Mouse (Mus musculus) megakaryocyte-erythroid progenitor cell, adult 5-6 weeks (primary cell): ENCODE results near the gene Trappc2l. TPM values are rescaled to one million over a fixed set of nuclear protein-coding genes. Genes with fewer than 3 reads are reported as not detected.

ENCODE experiments used
- ATAC-seq: replicated peaks from 2 replicates; pipeline ENCODE4 v1.8.0; 2016; ENCODE audit warnings: mild to moderate bottlenecking, inconsistent platforms; ENCODE audit not compliant: severe bottlenecking, poor library complexity, low FRiP score, low TSS enrichment
- total RNA-seq, 2 experiments: library from RNA; stranded (forward) in 1 of 2; stranded (reverse) in 1 of 2; fragments of 200-1000, 215-1000 nt in 1 of 2; fragments of >200 nt in 1 of 2; fragmentation: Nextera tagmentation in 1 of 2; gene quantifications; 2 replicates each; pipeline ENCODE4 v1.2.3; 2014 to 2017

Trappc2l gene
- total RNA-seq, 2 experiments from 2014 or later = 19.6 to 27.7 TPM

DNA sequence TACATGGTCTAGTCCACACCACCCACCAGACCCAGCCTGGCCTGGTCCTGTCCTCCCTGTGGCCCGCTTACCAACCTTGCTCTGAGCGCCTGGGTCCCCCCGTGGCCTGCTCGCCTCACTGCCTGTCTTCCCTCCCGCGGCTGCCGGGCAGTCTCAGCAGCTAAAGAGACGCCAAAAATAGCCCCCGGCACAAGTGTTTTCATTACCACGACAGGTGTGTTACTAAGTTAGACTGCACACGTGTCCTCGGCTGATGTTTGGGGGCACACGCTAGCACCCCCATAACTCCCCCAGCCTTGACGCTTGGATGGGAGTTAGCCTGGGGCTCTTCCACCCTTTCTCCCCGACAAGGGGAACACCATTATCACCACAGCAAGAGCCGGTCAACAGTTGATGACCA is 34.9 kb downstream of the Trappc2l start:
- no peak for ATAC-seq

- no peak for ATAC-seq
Observed at GRCm38 (mm10) chr8:122648192-122648970, 36.9 kb downstream of the Trappc2l start.

GRCm38 (mm10) chr8:122651326-122651921 is 40.0 kb downstream of the Trappc2l start:
- no peak for ATAC-seq

DNA sequence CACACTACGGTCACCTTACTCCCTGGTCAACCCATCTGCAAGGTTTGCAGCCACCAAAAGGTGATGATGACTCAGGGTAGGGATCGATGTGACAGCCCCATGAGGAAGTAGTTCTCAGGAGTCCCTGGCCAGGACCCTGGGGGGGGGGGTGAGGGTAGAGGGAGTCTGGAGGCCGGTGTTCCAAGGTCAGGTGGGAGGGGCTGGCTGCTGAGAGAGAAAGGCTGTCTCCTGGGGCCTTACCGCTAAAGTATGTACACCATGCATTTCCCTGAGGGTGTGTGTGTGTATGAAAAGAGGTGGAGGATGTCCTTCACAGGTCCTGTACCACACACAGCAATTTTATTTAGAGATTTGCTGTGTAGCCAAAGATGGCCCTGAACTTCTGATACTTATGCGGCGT is 41.2 kb downstream of the Trappc2l start:
- ATAC-seq = no peak

GRCm38 (mm10) chr8:122654768-122655167 is 43.3 kb downstream of the Trappc2l start:
- no peak for ATAC-seq

- peak; percentile 77 for ATAC-seq
Observed at GRCm38 (mm10) chr8:122656056-122656999, 44.9 kb downstream of the Trappc2l start.

DNA sequence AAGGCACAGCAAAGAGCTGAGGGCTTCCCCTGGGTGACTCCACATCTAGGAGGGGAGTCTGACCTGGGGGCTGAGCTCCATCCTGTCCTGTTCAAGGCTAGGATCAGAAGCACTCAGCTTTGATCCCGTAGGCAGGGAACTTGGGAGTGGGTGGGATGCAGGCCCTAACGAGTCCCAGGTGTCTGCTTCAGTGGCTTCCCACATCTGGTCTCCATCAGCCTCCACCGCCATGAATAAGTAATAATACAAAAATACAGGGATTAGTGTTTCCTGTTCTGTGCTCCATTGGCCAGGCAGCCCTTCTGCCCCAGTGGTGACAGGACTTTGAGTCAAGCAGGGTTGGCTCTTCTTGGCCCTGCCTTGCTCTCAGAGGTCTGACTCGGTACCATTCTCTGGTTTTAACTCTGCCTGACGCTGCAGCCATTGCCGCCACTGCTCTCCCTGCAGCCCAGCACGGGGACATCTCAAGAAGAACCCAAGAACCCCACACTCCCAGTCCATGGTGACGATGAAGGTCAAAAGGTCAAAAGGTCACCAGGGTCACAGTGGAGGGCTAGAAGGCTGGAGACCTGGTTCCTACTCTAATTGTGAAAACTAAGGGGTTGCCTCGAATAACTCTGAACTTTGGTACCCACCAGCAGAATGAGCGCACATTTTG is 46.8 kb downstream of the Trappc2l start:
- ATAC-seq = no peak

GRCm38 (mm10) chr8:122658807-122659160 is 47.3 kb downstream of the Trappc2l start:
- no peak for ATAC-seq

GRCm38 (mm10) chr8:122660022-122660421 is 48.6 kb downstream of the Trappc2l start:
- no peak for ATAC-seq

DNA sequence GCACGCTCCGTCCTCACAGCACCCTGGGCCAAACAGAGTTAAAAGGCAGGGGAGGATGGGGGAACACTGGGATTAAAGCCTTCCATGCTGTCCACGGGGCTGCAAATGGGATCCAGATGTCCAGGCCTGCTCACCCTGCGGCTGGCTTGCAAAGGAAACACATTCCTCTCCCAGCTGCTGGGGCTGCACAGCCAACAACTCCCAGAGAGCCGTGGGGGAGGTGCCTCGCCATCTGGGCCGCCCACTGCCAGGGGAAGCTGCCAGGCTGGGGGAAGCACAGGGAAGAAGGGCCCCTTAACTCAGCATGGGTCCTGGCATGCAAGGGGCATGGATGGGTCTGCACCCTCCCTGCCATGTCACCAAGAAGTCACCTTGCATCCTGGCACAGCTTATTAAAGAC is 49.7 kb downstream of the Trappc2l start:
- ATAC-seq = no peak

DNA sequence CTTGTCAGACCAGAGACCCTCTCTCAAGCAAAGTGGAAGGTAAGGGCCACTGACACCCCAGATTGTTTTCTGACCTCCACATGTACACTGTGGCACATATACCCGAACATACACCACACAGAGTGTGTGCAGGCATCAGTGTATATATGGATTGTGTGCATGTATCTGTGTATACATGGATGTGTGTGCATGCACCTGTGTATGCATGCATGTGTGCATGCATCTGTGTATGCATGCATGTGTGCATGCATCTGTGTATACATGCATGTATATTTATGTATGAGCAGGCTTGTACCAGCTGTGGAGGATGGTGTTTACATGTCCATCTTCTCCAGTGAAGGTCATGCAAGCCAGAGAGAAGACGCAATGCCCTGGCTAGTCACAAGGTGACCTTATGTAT is 50.5 kb downstream of the Trappc2l start:
- no peak for ATAC-seq

GRCm38 (mm10) chr8:122663106-122663505 is 51.7 kb downstream of the Trappc2l start:
- no peak for ATAC-seq

DNA sequence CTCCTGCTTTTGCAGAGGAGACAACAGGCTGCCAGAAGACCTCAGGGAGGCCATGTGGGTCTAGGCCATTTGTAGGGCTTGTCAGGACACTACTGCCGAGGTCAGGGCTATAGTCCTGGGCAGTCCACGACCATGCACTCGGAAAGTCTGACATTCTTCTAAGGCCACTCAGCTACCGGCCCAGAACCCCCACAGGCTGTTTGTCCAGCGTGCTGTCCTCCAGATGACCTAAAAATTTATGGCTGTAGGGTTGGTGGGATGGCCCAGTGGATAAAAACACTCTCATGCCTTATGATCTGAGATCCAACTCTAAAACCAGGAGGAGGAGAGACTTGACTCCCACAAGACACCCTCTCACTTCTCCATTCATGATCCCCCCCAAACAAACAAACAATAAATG is 52.2 kb downstream of the Trappc2l start:
- ATAC-seq = no peak

DNA sequence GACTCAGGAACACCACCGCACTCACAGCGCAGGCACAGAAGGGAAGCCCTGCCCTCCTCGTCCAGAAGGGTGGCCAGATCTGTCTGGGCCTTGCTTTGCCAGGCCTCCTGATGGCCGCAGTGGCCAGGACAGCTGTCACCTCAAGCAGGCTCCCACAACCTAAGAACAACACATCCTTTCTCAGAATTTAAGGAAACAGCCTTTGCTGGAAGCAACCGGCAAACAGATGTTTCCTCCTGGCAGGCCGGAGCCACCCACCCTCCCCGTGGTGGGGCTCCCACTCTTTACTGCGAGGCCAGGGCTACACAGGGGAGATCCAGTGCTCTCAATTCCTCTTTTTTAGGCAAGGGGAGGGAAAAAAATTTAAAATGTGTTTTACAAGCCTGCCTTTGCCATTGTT is 53.8 kb downstream of the Trappc2l start:
- ATAC-seq = no peak

- no peak for ATAC-seq
Observed at GRCm38 (mm10) chr8:122665667-122666316, 54.4 kb downstream of the Trappc2l start.
